Mouse (Mus musculus): ENCODE data around the gene Fzd9.

The Fzd9 gene

GRCm38 (mm10) chr5:135251079-135251454 is at the start of gene Fzd9:
TSS of gene Fzd9 (minus strand) at chr5:135251230.
- peak; percentile 83 to 93 for DNase-seq (ENCODE audit: low spot score in 2 of 2)

- no peak for DNase-seq (ENCODE audit: low spot score in 2 of 2)
Observed at GRCm38 (mm10) chr5:135292001-135292400, 41.0 kb upstream of the Fzd9 start.

DNA sequence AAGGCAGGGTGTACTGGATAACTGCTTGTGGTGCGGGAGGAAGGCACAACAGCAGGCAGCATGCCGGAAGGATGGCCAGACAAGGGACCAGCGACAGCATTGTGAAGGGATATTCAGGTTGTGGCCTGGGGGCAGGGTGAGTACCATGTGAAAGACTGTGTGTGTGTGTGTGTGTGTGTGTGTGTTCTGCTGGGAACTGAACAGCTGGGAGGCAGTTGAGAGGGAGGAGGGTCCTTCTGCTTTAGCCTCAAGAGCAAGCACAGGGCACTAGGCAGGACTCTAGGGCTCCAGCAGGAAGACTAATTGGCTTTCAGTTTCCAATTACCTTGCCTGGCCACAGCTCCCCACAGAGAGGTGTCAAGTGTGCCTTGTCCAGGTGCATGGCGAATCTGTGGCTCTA is 40.2 kb upstream of the Fzd9 start:
- DNase-seq (ENCODE audit: low spot score in 2 of 2), result no peak

GRCm38 (mm10) chr5:135290703-135291102 is 39.7 kb upstream of the Fzd9 start:
- DNase-seq (ENCODE audit: low spot score in 2 of 2), result no peak

DNA sequence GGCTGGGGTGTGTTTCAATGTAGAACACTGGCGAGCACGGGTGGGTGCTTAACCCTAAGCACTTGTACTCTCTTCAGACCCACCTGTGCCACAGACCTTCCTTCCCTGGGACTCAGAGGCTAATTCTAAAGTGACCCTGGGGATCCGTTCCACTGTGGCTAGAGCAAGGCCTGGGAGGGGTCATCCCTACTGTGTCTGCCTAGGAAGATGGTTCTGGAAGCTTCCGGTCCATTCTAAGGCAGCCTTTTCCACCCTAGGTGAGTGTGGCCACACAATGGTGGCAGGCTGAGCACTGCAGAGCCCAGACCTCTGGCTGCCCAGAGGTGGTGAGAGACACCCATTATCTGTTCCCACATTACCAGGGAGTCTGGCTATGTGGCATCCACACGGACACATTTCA is 35.9 kb upstream of the Fzd9 start:
- no peak for DNase-seq (ENCODE audit: low spot score in 2 of 2)

- DNase-seq (ENCODE audit: low spot score in 2 of 2), result peak; percentile 59 to 83
Observed at GRCm38 (mm10) chr5:135286185-135286584, 35.2 kb upstream of the Fzd9 start.

GRCm38 (mm10) chr5:135285211-135285610 is 34.2 kb upstream of the Fzd9 start:
- no peak for DNase-seq (ENCODE audit: low spot score in 2 of 2)

- DNase-seq (ENCODE audit: low spot score in 2 of 2), result no peak
Observed at GRCm38 (mm10) chr5:135280226-135280625, 29.2 kb upstream of the Fzd9 start.

DNA sequence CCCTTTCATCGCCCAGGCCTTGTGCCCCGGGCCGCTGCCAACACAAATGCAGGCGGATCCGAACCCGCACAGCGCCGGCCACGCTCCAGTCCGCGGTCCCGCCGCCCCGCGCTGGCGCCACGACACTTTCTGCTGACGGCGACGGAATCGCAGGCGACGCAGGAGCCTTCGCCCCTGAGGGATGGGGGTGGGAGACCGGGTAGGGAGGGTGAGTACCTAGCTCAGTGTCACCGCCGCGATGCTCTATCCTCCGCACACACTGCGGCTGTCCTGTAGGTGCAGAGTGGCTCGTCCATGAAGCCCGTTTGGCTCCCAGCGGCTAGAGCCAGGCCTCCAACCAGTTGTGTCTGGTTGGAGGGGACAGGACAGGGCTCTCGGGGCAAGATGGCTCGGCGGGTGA is 25.6 kb upstream of the Fzd9 start:
- DNase-seq (ENCODE audit: low spot score in 2 of 2), result no peak

- DNase-seq (ENCODE audit: low spot score in 2 of 2), result no peak
Observed at GRCm38 (mm10) chr5:135274663-135275396, 23.8 kb upstream of the Fzd9 start.

DNA sequence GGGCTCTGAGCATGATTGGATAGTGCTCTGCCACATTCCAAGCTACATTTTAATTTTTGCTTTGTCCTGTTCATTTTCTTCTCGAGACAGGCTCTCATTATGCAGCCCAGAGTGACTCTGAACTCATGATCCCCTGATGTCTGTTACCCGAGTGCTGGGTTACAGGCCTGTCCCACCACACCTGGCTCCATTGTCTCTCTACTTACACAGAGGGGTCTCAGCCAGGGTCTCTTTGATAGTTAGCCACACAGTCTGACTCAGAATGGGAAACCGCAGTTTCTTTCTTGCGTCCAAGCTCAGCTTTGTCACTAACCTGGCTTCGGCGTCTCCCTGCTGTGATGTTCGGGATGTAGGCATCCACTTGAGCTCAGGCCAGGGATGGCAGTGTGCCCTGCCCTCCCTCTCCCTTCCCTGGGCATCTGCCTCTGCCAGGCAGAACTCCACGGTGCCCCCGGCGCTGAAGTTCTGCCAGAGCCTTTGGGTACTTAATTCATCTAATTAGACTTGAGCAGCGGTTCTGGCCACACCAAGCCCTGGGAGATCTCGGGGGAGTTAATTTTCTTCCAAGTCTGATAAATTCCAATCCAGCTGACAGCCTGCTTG is 20.6 kb upstream of the Fzd9 start:
- no peak for DNase-seq (ENCODE audit: low spot score in 2 of 2)

DNA sequence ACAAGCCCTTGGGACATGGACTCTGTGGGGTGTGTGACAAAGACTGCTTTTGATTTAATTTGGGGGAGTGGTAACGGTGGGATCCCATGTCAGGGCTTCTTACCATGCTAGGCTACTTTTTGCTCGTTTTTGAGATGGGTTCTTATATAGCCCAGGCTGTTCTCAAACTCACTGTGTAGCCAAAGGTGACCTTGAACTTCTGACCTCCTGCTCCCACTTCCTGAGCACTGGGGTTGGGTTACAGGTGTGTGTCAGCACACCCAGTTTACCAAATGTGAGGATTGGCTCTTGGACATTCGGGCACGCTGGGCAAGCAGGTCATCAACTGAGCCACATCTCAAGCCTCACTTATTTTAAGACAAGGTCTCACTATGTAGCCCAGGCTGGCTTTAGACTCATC is 19.3 kb upstream of the Fzd9 start:
- no peak for DNase-seq (ENCODE audit: low spot score in 2 of 2)

- no peak for DNase-seq (ENCODE audit: low spot score in 2 of 2)
Observed at GRCm38 (mm10) chr5:135269451-135269850, 18.4 kb upstream of the Fzd9 start.

DNA sequence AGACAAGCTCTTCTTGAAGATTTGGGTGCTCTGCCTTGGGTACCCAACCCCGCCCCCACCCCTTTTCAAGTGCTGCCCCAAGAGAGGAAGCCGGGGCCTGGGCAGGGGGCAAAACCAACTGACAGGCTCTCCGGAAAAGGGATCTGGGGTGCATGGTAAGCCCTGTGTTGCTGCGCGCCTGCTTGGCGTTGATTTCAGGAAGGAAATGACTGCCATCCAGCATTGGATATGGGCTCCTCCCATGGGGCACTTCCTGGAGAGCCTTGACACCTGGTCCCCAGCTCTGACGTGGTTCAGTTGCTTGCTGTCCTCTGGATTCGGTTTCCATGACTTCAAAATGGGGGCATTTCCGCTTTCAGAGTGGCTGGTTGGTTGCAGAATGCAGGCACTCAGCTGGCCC is 13.5 kb upstream of the Fzd9 start:
- DNase-seq (ENCODE audit: low spot score in 2 of 2), result no peak

DNA sequence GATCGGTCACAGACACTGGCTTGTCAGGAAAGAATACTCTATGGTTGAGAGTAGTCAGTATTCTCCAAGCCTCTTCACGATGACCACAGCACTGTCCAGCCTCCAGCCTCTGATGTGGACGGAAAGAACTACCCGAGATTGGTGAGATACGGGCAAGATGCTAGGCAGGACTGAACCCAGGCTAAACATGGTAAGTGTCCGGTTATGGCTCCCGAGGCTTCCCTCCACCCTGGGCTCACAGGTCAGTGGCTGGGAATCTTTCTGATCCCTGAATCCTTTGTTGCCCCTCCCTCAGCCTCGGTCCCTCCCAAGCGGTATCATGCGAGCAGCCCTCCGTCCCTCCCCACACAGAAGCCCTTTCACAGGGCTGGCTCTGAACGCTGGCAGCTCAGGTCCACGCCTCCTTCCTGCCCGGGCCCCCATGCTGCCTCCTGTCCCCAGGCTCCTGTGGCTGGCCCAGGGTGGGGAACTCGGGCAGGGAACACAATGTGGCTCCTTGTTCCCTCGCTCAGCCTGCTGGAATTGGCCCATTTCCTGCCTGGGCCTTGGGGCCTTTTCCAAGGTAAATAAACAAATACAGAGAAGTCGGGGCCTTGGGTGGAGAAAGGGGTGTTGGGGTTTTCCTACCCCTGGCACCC is 13.0 kb upstream of the Fzd9 start:
- DNase-seq (ENCODE audit: low spot score in 2 of 2), result peak in 1 of 2 experiments; percentile 21

DNA sequence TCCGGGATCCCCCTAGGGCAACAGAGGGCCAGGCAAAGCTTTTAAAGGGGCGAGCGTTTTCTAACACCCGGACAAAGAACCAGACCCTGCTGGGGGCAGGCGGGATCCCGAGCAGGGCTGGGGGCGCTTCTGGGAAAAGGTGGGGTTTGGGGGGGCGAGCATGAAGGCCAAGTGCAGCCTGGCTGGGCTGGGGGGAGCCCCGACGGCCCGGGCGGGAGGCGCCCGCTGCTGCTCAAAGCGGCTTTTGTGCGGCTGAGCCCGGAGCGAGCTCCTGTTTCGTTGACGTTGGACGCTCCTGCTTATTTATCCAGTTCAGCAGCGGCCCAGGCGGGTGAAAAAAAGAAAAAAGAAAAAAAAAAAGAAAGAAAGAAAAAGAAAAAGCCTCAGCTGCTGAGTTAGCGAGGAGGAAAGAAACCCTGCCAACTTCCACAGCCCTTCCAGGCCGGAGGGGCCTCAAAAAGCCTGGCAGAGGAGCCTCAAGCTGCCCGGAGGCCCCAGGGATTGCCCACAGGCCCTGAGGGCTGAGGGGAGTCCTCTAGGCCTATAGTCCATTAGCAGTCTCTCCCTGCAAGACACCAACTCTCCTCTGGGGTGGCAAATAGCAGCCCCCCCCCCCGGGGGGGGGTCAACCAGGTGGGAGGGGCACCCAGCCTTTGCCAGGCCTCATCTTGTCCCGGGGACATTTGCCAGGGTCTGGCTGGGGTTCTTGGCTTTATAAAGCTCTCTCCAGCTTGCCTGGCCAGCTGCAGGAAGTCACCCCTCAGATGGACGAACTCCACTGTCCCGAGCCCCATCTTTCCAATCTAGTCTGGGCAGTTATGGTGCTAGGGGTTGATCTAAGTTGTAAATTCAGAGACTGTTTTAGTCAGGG is 7.5 kb upstream of the Fzd9 start:
- no peak for DNase-seq (ENCODE audit: low spot score in 2 of 2)

DNA sequence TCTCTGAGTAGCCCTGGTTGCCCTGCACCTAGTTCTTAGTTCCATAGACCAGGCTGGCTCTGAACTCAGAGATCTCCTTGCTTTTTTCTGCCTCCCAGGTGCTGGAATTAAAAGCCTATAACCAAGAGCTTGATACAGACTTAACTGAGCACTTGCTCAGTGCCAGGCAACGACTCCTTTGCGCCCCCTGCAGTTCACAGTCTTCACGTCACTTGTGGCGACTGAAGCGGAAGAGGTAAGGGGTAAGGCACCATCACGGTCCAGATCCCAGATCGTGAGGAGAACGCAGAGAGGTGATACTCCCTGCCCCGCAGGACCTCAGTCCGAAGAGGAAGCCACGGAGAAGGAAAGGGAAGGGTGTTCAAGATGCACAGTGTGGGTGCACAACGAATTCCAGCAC is 6.5 kb upstream of the Fzd9 start:
- no peak for DNase-seq (ENCODE audit: low spot score in 2 of 2)

- DNase-seq (ENCODE audit: low spot score in 2 of 2), result no peak
Observed at GRCm38 (mm10) chr5:135256166-135256565, 5.1 kb upstream of the Fzd9 start.

- no peak for DNase-seq (ENCODE audit: low spot score in 2 of 2)
Observed at GRCm38 (mm10) chr5:135253741-135254401, 2.8 kb upstream of the Fzd9 start.

- peak; percentile 27 to 71 for DNase-seq (ENCODE audit: low spot score in 2 of 2)
Observed at GRCm38 (mm10) chr5:135250186-135251078, 598 bp downstream of the Fzd9 start.
